Mouse (Mus musculus): ENCODE measurements around the gene Tlr5. TPM values are rescaled to one million over a fixed set of nuclear protein-coding genes. Genes with fewer than 3 reads are reported as not detected.

The Tlr5 gene
- polyA plus RNA-seq, 1 experiment from 2014 or later = 0.96 TPM

- no peak for ATAC-seq (ENCODE audit: low FRiP score)
- WGBS = 89% methylated on average over 6 of the region's 6 CpGs
These were observed 17.7 kb downstream of the Tlr5 start for GRCm38 (mm10) chr1:182972240-182972639.

GRCm38 (mm10) chr1:182974826-182975225, 20.2 kb downstream of the Tlr5 start:
- ATAC-seq (ENCODE audit: low FRiP score) (no peak), DNase-seq (ENCODE audit: low spot score) (no peak)
- no peak overlapping the region for H3K27ac ChIP-seq (ENCODE audit: low read depth, low read length)
- no peak overlapping the region for H3K4me3 ChIP-seq (ENCODE audit: low read depth, low read length)
- H3K9ac ChIP-seq (ENCODE audit: low read depth, low read length) = no peak overlapping the region
- no peaks in the 10 kb centered on the region for H3K27me3 ChIP-seq (ENCODE audit: control insufficient read depth, insufficient read depth, low read length)
- no peaks in the 10 kb centered on the region for H3K36me3 ChIP-seq (ENCODE audit: control insufficient read depth, insufficient read depth, low read length)
- 84% methylated on average over 14 of the region's 14 CpGs for WGBS
- no peak overlapping the region for H3K4me2 ChIP-seq (replicated peaks; ENCODE audit: low read depth, low read length)
- H3K9me3 ChIP-seq (ENCODE audit: control insufficient read depth, low read length) = no peaks in the 10 kb centered on the region
- no peaks in the 10 kb centered on the region for H3K4me1 ChIP-seq (replicated peaks; ENCODE audit: control insufficient read depth, insufficient read depth, low read length)

More at GRCm38 (mm10) chr1:182972240-182972639, 17.7 kb downstream of the Tlr5 start:
- no peaks in the 10 kb centered on the region for H3K36me3 ChIP-seq (ENCODE audit: control insufficient read depth, insufficient read depth, low read length)
- no peak overlapping the region for H3K4me3 ChIP-seq (ENCODE audit: low read depth, low read length)
- no peaks in the 10 kb centered on the region for H3K4me1 ChIP-seq (replicated peaks; ENCODE audit: control insufficient read depth, insufficient read depth, low read length)
- H3K4me2 ChIP-seq (replicated peaks; ENCODE audit: low read depth, low read length) = no peak overlapping the region
- H3K9me3 ChIP-seq (ENCODE audit: control insufficient read depth, low read length) = no peaks in the 10 kb centered on the region
- H3K9ac ChIP-seq (ENCODE audit: low read depth, low read length) = no peak overlapping the region
- DNase-seq (ENCODE audit: low spot score) = no peak
- no peak overlapping the region for H3K27ac ChIP-seq (ENCODE audit: low read depth, low read length)
- no peaks in the 10 kb centered on the region for H3K27me3 ChIP-seq (ENCODE audit: control insufficient read depth, insufficient read depth, low read length)

- no peaks in the 10 kb centered on the region for H3K36me3 ChIP-seq (ENCODE audit: control insufficient read depth, insufficient read depth, low read length)
- DNase-seq (ENCODE audit: low spot score) (no peak), ATAC-seq (ENCODE audit: low FRiP score) (no peak)
- no peak overlapping the region for H3K4me3 ChIP-seq (ENCODE audit: low read depth, low read length)
- no peak overlapping the region for H3K27ac ChIP-seq (ENCODE audit: low read depth, low read length)
- no peak overlapping the region for H3K9ac ChIP-seq (ENCODE audit: low read depth, low read length)
- WGBS = 81% methylated on average over 6 of the region's 6 CpGs
- no peaks in the 10 kb centered on the region; the same call in 1 of the 2 replicates for H3K4me1 ChIP-seq (replicated peaks; ENCODE audit: control insufficient read depth, insufficient read depth, low read length)
- no peaks in the 10 kb centered on the region for H3K27me3 ChIP-seq (ENCODE audit: control insufficient read depth, insufficient read depth, low read length)
- no peak overlapping the region for H3K4me2 ChIP-seq (replicated peaks; ENCODE audit: low read depth, low read length)
- no peaks in the 10 kb centered on the region for H3K9me3 ChIP-seq (ENCODE audit: control insufficient read depth, low read length)
These were observed 26.1 kb downstream of the Tlr5 start for GRCm38 (mm10) chr1:182980702-182981101.

- H3K27ac ChIP-seq (ENCODE audit: low read depth, low read length) = no peak overlapping the region
- no peaks in the 10 kb centered on the region for H3K27me3 ChIP-seq (ENCODE audit: control insufficient read depth, insufficient read depth, low read length)
- H3K9ac ChIP-seq (ENCODE audit: low read depth, low read length) = peak overlapping the region; percentile 63
- DNase-seq (ENCODE audit: low spot score) (peak; percentile 97), ATAC-seq (ENCODE audit: low FRiP score) (peak; percentile 98)
- no peaks in the 10 kb centered on the region; the same call in 1 of the 2 replicates for H3K4me1 ChIP-seq (replicated peaks; ENCODE audit: control insufficient read depth, insufficient read depth, low read length)
- H3K4me2 ChIP-seq (replicated peaks; ENCODE audit: low read depth, low read length) = peak overlapping the region; percentile 41
- WGBS = 2% methylated on average over 13 of the region's 15 CpGs
- no peaks in the 10 kb centered on the region for H3K9me3 ChIP-seq (ENCODE audit: control insufficient read depth, low read length)
- H3K36me3 ChIP-seq (ENCODE audit: control insufficient read depth, insufficient read depth, low read length) = no peaks in the 10 kb centered on the region
- peak overlapping the region; percentile 13; the same call in 1 of the 2 replicates for H3K4me3 ChIP-seq (ENCODE audit: low read depth, low read length)
These were observed 28.4 kb downstream of the Tlr5 start for GRCm38 (mm10) chr1:182982995-182983394.

- H3K9ac ChIP-seq (ENCODE audit: low read depth, low read length) = peak overlapping the region; percentile 63
- no peak overlapping the region; the same call in 1 of the 2 replicates for H3K27ac ChIP-seq (ENCODE audit: low read depth, low read length)
- H3K4me1 ChIP-seq (replicated peaks; ENCODE audit: control insufficient read depth, insufficient read depth, low read length) = no peaks in the 10 kb centered on the region; the same call in 1 of the 2 replicates
- H3K27me3 ChIP-seq (ENCODE audit: control insufficient read depth, insufficient read depth, low read length) = no peaks in the 10 kb centered on the region
- no peaks in the 10 kb centered on the region for H3K9me3 ChIP-seq (ENCODE audit: control insufficient read depth, low read length)
- WGBS = 55% methylated on average over 14 of the region's 14 CpGs
- peak overlapping the region; percentile 13; the same call in 1 of the 2 replicates for H3K4me3 ChIP-seq (ENCODE audit: low read depth, low read length)
- peak overlapping the region; percentile 41 for H3K4me2 ChIP-seq (replicated peaks; ENCODE audit: low read depth, low read length)
- DNase-seq (ENCODE audit: low spot score) (no peak), ATAC-seq (ENCODE audit: low FRiP score) (peak; percentile 65)
- H3K36me3 ChIP-seq (ENCODE audit: control insufficient read depth, insufficient read depth, low read length) = no peaks in the 10 kb centered on the region
These were observed 29.0 kb downstream of the Tlr5 start for GRCm38 (mm10) chr1:182983496-182984127.

- WGBS = 81% methylated on average over 13 of the region's 13 CpGs
- H3K4me2 ChIP-seq (replicated peaks; ENCODE audit: low read depth, low read length) = no peak overlapping the region
- ATAC-seq (ENCODE audit: low FRiP score) = no peak
These were observed 31.7 kb downstream of the Tlr5 start for GRCm38 (mm10) chr1:182986243-182986642.

GRCm38 (mm10) chr1:182986750-182987149, 32.2 kb downstream of the Tlr5 start:
- Histone ChIP-seq H3K27me3 (ENCODE audit: control insufficient read depth, insufficient read depth, low read length) (no peaks in the 10 kb centered on the region), H3K9me3 (ENCODE audit: control insufficient read depth, low read length) (no peaks in the 10 kb centered on the region), H3K4me2 (replicated peaks; ENCODE audit: low read depth, low read length) (no peak overlapping the region), H3K27ac (ENCODE audit: low read depth, low read length) (no peak overlapping the region), H3K9ac (ENCODE audit: low read depth, low read length) (no peak overlapping the region), H3K36me3 (ENCODE audit: control insufficient read depth, insufficient read depth, low read length) (no peaks in the 10 kb centered on the region), H3K4me3 (ENCODE audit: low read depth, low read length) (no peak overlapping the region), H3K4me1 (replicated peaks; ENCODE audit: control insufficient read depth, insufficient read depth, low read length) (no peaks in the 10 kb centered on the region; the same call in 1 of the 2 replicates)
- ATAC-seq (ENCODE audit: low FRiP score) (no peak), DNase-seq (ENCODE audit: low spot score) (no peak)
- WGBS = 89% methylated on average over 11 of the region's 11 CpGs

More at GRCm38 (mm10) chr1:182986243-182986642, 31.7 kb downstream of the Tlr5 start:
- Histone ChIP-seq H3K9ac (ENCODE audit: low read depth, low read length) (no peak overlapping the region), H3K9me3 (ENCODE audit: control insufficient read depth, low read length) (no peaks in the 10 kb centered on the region), H3K36me3 (ENCODE audit: control insufficient read depth, insufficient read depth, low read length) (no peaks in the 10 kb centered on the region), H3K4me1 (replicated peaks; ENCODE audit: control insufficient read depth, insufficient read depth, low read length) (no peaks in the 10 kb centered on the region; the same call in 1 of the 2 replicates), H3K4me3 (ENCODE audit: low read depth, low read length) (no peak overlapping the region), H3K27me3 (ENCODE audit: control insufficient read depth, insufficient read depth, low read length) (no peaks in the 10 kb centered on the region), H3K27ac (ENCODE audit: low read depth, low read length) (no peak overlapping the region)
- no peak for DNase-seq (ENCODE audit: low spot score)

GRCm38 (mm10) chr1:182987801-182988200, 33.2 kb downstream of the Tlr5 start:
- no peaks in the 10 kb centered on the region; the same call in 1 of the 2 replicates for H3K4me1 ChIP-seq (replicated peaks; ENCODE audit: control insufficient read depth, insufficient read depth, low read length)
- 90% methylated on average over 13 of the region's 13 CpGs for WGBS

GRCm38 (mm10) chr1:182988646-182989045, 34.1 kb downstream of the Tlr5 start:
- Histone ChIP-seq H3K4me3 (ENCODE audit: low read depth, low read length) (no peak overlapping the region), H3K27ac (ENCODE audit: low read depth, low read length) (no peak overlapping the region), H3K9ac (ENCODE audit: low read depth, low read length) (no peak overlapping the region), H3K36me3 (ENCODE audit: control insufficient read depth, insufficient read depth, low read length) (no peaks in the 10 kb centered on the region), H3K4me2 (replicated peaks; ENCODE audit: low read depth, low read length) (no peak overlapping the region), H3K4me1 (replicated peaks; ENCODE audit: control insufficient read depth, insufficient read depth, low read length) (no peaks in the 10 kb centered on the region), H3K27me3 (ENCODE audit: control insufficient read depth, insufficient read depth, low read length) (no peaks in the 10 kb centered on the region), H3K9me3 (ENCODE audit: control insufficient read depth, low read length) (no peaks in the 10 kb centered on the region)
- WGBS = 70% methylated on average over 3 of the region's 3 CpGs
- no peak for ATAC-seq (ENCODE audit: low FRiP score)
- no peak for DNase-seq (ENCODE audit: low spot score)

More at GRCm38 (mm10) chr1:182987801-182988200, 33.2 kb downstream of the Tlr5 start:
- no peak for DNase-seq (ENCODE audit: low spot score)
- Histone ChIP-seq H3K9me3 (ENCODE audit: control insufficient read depth, low read length) (no peaks in the 10 kb centered on the region), H3K4me3 (ENCODE audit: low read depth, low read length) (no peak overlapping the region), H3K4me2 (replicated peaks; ENCODE audit: low read depth, low read length) (no peak overlapping the region), H3K27me3 (ENCODE audit: control insufficient read depth, insufficient read depth, low read length) (no peaks in the 10 kb centered on the region), H3K9ac (ENCODE audit: low read depth, low read length) (no peak overlapping the region), H3K27ac (ENCODE audit: low read depth, low read length) (no peak overlapping the region), H3K36me3 (ENCODE audit: control insufficient read depth, insufficient read depth, low read length) (no peaks in the 10 kb centered on the region)
- ATAC-seq (ENCODE audit: low FRiP score) = no peak

All from hindbrain, embryonic 11.5 days (tissue).